40 mouse cellular contexts compared by ENCODE assay signal in the genomic region with DNA sequence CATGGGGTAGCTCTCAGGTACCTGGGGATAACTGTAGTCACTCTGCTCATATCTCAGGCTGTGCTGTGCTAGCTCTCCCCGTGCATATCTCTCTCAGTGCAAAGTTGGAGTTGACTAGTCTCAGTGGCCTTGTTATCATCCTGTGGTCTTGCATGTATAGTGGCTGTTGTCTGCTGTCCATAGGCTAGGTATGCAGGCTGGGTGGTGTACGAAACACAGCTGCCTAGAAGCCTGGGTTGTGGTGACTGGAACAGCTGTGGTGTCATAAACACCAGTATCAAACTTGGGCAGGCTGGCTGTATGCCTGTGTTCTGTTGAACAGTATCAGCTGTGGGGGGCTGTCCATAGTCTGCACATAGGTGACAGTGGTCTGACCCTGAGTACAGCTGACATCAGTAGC. TPM values are rescaled to one million over a fixed set of nuclear protein-coding genes. Genes with fewer than 3 reads are reported as not detected.
DNase-seq lines count a peak whose midpoint lies in the region; ATAC-seq and TF ChIP-seq lines count a peak whose summit lies in the region.
"Had no signal": no experiment of that assay in that cellular context is flagged by ENCODE, and none has a peak within 500 bp of the region (broad histone marks: within the 10 kb centered on the region; RNA-seq: fewer than 3 reads in every experiment).

No protein-coding gene starts in this region.

- ATAC-seq in liver, embryonic 11.5 days (replicated peaks; ENCODE audit: low FRiP score), result peak; percentile 74
- no peak; the same call in 1 of the 2 replicates for ATAC-seq in liver, postnatal 0 days
- ATAC-seq in common myeloid progenitor, adult 5-6 weeks (replicated peaks; ENCODE audit: low read depth, poor library complexity, severe bottlenecking), result peak; percentile 49; the same call in 1 of the 2 replicates
- peak; percentile 65 for ATAC-seq in liver, embryonic 13.5 days (ENCODE audit: low read depth)
- peak; percentile 88 for ATAC-seq in megakaryocyte-erythroid progenitor cell, adult 5-6 weeks (replicated peaks; ENCODE audit: low FRiP score, low TSS enrichment, poor library complexity, severe bottlenecking)
- no peak for ATAC-seq in forebrain, embryonic 14.5 days
- ATAC-seq: activated CD4-positive, CD25-positive, alpha-beta regulatory T cell, adult 4 months; forebrain, embryonic 15.5 days; intestine, embryonic 16.5 days; midbrain, embryonic 13.5 days had no signal

- H3K4me1 ChIP-seq in liver, embryonic 11.5 days (replicated peaks; ENCODE audit: control insufficient read depth, insufficient read depth, low read length), result no peaks in the 10 kb centered on the region; the same call in 1 of the 2 replicates
- H3K4me1 ChIP-seq in liver, postnatal 0 days (ENCODE audit: insufficient read depth), result peaks cover 9% of the 10 kb centered on the region; the same call in 1 of the 2 replicates
- H3K4me1 ChIP-seq in liver, embryonic 13.5 days (replicated peaks), result peaks cover 9% of the 10 kb centered on the region
- no peaks in the 10 kb centered on the region for H3K4me1 ChIP-seq in forebrain, embryonic 14.5 days (ENCODE audit: control insufficient read depth, insufficient read depth, low read length)
- H3K4me1 ChIP-seq: forebrain, embryonic 15.5 days; midbrain, embryonic 13.5 days had no signal

- no peak for TF ChIP-seq EP300 in liver, postnatal 0 days (IDR thresholded peaks at IDR 0.05; ENCODE audit: low read depth)

- no peak overlapping the region for H3K4me2 ChIP-seq in liver, embryonic 11.5 days
- H3K4me2 ChIP-seq in liver, postnatal 0 days (ENCODE audit: low read depth, low read length), result no peak overlapping the region
- no peak overlapping the region for H3K4me2 ChIP-seq in liver, embryonic 13.5 days
- no peak overlapping the region for H3K4me2 ChIP-seq in forebrain, embryonic 14.5 days (ENCODE audit: low read length)
- H3K4me2 ChIP-seq: forebrain, embryonic 15.5 days; heart, embryonic 11.5 days; hindbrain, embryonic 13.5 days; midbrain, embryonic 13.5 days had no signal

- H3K27me3 ChIP-seq in liver, embryonic 11.5 days (replicated peaks; ENCODE audit: control insufficient read depth, insufficient read depth, low read length), result no peaks in the 10 kb centered on the region
- H3K27me3 ChIP-seq in liver, postnatal 0 days (ENCODE audit: insufficient read depth, low read length), result no peaks in the 10 kb centered on the region
- H3K27me3 ChIP-seq in liver, embryonic 13.5 days, result no peaks in the 10 kb centered on the region
- no peaks in the 10 kb centered on the region for H3K27me3 ChIP-seq in forebrain, embryonic 14.5 days (replicated peaks; ENCODE audit: control insufficient read depth, insufficient read depth, low read length)
- H3K27me3 ChIP-seq: CH12.LX; forebrain, embryonic 15.5 days; megakaryocyte, embryonic 14.5 days; midbrain, embryonic 13.5 days had no signal

- no peak for TF ChIP-seq CTCF in liver, postnatal 0 days (IDR thresholded peaks at IDR 0.05; ENCODE audit: low read depth)

- no peak overlapping the region for H3K27ac ChIP-seq in liver, embryonic 11.5 days (ENCODE audit: low read depth, low read length)
- no peak overlapping the region for H3K27ac ChIP-seq in liver, postnatal 0 days (ENCODE audit: low read depth)
- H3K27ac ChIP-seq in liver, embryonic 13.5 days, result no peak overlapping the region
- H3K27ac ChIP-seq in forebrain, embryonic 14.5 days (ENCODE audit: low read depth, low read length), result no peak overlapping the region
- H3K27ac ChIP-seq: forebrain, embryonic 15.5 days; hindbrain, embryonic 13.5 days; kidney, postnatal 0 days; midbrain, embryonic 13.5 days had no signal

- H3K9ac ChIP-seq in liver, embryonic 11.5 days (ENCODE audit: low read depth, low read length), result no peak overlapping the region
- no peak overlapping the region for H3K9ac ChIP-seq in liver, postnatal 0 days (replicated peaks)
- H3K9ac ChIP-seq in liver, embryonic 13.5 days, result no peak overlapping the region
- no peak overlapping the region for H3K9ac ChIP-seq in forebrain, embryonic 14.5 days (ENCODE audit: low read length)
- H3K9ac ChIP-seq: forebrain, embryonic 15.5 days; hindbrain, embryonic 13.5 days; midbrain, embryonic 13.5 days had no signal

- H3K36me3 ChIP-seq in liver, embryonic 11.5 days (ENCODE audit: control insufficient read depth, insufficient read depth, low read length), result no peaks in the 10 kb centered on the region
- H3K36me3 ChIP-seq in liver, postnatal 0 days (replicated peaks; ENCODE audit: insufficient read depth, low read length), result no peaks in the 10 kb centered on the region
- no peaks in the 10 kb centered on the region for H3K36me3 ChIP-seq in liver, embryonic 13.5 days
- no peaks in the 10 kb centered on the region for H3K36me3 ChIP-seq in forebrain, embryonic 14.5 days (ENCODE audit: control insufficient read depth, insufficient read depth, low read length)
- H3K36me3 ChIP-seq: forebrain, embryonic 15.5 days; hindbrain, embryonic 13.5 days; midbrain, embryonic 13.5 days had no signal

- 35% methylated on average over 2 of the region's 2 CpGs for WGBS in liver, embryonic 11.5 days
- WGBS in liver, postnatal 0 days (ENCODE audit: insufficient replicate concordance), result 44% methylated on average over 2 of the region's 2 CpGs
- 18% methylated on average over 2 of the region's 2 CpGs for WGBS in liver, embryonic 13.5 days (ENCODE audit: insufficient replicate concordance)
- WGBS in forebrain, embryonic 14.5 days, result 86% methylated on average over 2 of the region's 2 CpGs

- no peak for DNase-seq in liver, embryonic 11.5 days (ENCODE audit: low spot score)
- no peak for DNase-seq in liver, postnatal 0 days
- DNase-seq in liver, embryonic 13.5 days, result no peak
- no peak for DNase-seq in ovary, postnatal 10 days (ENCODE audit: low spot score)
- DNase-seq in forebrain, embryonic 14.5 days (ENCODE audit: low spot score), result no peak
- DNase-seq: adrenal gland, adult 2 months; adrenal gland, postnatal 36 days; B cell, adult 2 months; cerebellum, adult 18-20 months; cerebellum, postnatal 10 days; heart, postnatal 36 days; kidney, adult 8-10 months; kidney, postnatal 4 days; layer of hippocampus, postnatal 36 days; left cerebral cortex, postnatal 4 days; lung, adult 18-20 months; retina, postnatal 1 day; right cerebral cortex, postnatal 14 days had no signal

- no peak overlapping the region for H3K4me3 ChIP-seq in liver, embryonic 11.5 days (ENCODE audit: low read depth, low read length)
- H3K4me3 ChIP-seq in liver, postnatal 0 days (ENCODE audit: low read depth, low read length), result no peak overlapping the region
- H3K4me3 ChIP-seq in liver, embryonic 13.5 days (replicated peaks), result no peak overlapping the region
- no peak overlapping the region for H3K4me3 ChIP-seq in forebrain, embryonic 14.5 days (ENCODE audit: low read depth, low read length)
- H3K4me3 ChIP-seq: forebrain, embryonic 15.5 days; hindbrain, embryonic 13.5 days; megakaryocyte, embryonic 14.5 days; midbrain, embryonic 13.5 days had no signal

- no peaks in the 10 kb centered on the region for H3K9me3 ChIP-seq in liver, embryonic 11.5 days (ENCODE audit: control insufficient read depth, low read length)
- H3K9me3 ChIP-seq in liver, postnatal 0 days (ENCODE audit: low read length), result no peaks in the 10 kb centered on the region
- no peaks in the 10 kb centered on the region for H3K9me3 ChIP-seq in liver, embryonic 13.5 days (replicated peaks)
- no peaks in the 10 kb centered on the region for H3K9me3 ChIP-seq in forebrain, embryonic 14.5 days (replicated peaks; ENCODE audit: control insufficient read depth, low read length)
- H3K9me3 ChIP-seq: forebrain, embryonic 15.5 days; hindbrain, embryonic 13.5 days; megakaryocyte, embryonic 14.5 days; midbrain, embryonic 13.5 days had no signal

RNA-seq across cellular contexts. Expression of a gene that starts 7.2 kb away (rescaled TPM):
- not detected in 2 replicates for polyA plus RNA-seq in liver, embryonic 11.5 days (2014; fragmentation: Nextera tagmentation; extraction: Ambion mirVana)
- polyA plus RNA-seq in liver, postnatal 0 days (2015; fragmentation: Nextera tagmentation; extraction: Ambion mirVana), result not detected in 2 replicates
- not detected in 2 replicates for total RNA-seq in common myeloid progenitor, adult 5-6 weeks (2017)
- not detected in 2 replicates for polyA plus RNA-seq in liver, embryonic 13.5 days (2015; fragmentation: Nextera tagmentation; extraction: Ambion mirVana)
- total RNA-seq in megakaryocyte-erythroid progenitor cell, adult 5-6 weeks (2014; fragmentation: Nextera tagmentation), result not detected in 2 replicates
- not detected in 2 replicates for total RNA-seq in megakaryocyte-erythroid progenitor cell, adult 5-6 weeks (2017)
- not detected in 2 replicates for polyA plus RNA-seq in forebrain, embryonic 14.5 days (2014; fragmentation: Nextera tagmentation; extraction: Ambion mirVana)
- total RNA-seq: adrenal gland, adult 2 months; adrenal gland, postnatal 36 days; CH12.LX; ES-E14; gastrocnemius, adult 8-10 months; heart, postnatal 36 days; layer of hippocampus, adult 8-10 months; layer of hippocampus, postnatal 36 days; left cerebral cortex, postnatal 4 days had no signal
- polyA plus RNA-seq: adrenal gland, adult 2 months; brain, embryonic 14.5 days; cortical plate, adult 2 months; embryonic facial prominence, embryonic 11.5 days; forebrain, embryonic 15.5 days; gonadal fat pad, adult 2 months; heart, embryonic 11.5 days; heart, embryonic 16.5 days; hindbrain, embryonic 13.5 days; intestine, embryonic 16.5 days; kidney, postnatal 0 days; midbrain, embryonic 13.5 days; neural tube, embryonic 14.5 days; small intestine, adult 2 months; stomach, embryonic 14.5 days had no signal

Comparison
In these comparisons a context has a peak if more than half of its experiments do, and no peak if none do; other contexts are left out.
1. ATAC-seq: peak in liver, embryonic 11.5 days (single experiment), common myeloid progenitor, adult 5-6 weeks (single experiment), liver, embryonic 13.5 days (single experiment) and megakaryocyte-erythroid progenitor cell, adult 5-6 weeks (single experiment); none in liver, postnatal 0 days (single experiment) and forebrain, embryonic 14.5 days (single experiment).